Mouse (Mus musculus) CH12.LX (cell line): ENCODE measurements at regions not wholly inside any gene's neighbourhood (a gene's known extent, or its start where the extent isn't known, plus 50 kb on each side); places are given as distances from the start of the nearest gene placed in this dataset.

ENCODE experiments used
- DNase-seq: peaks from one replicate; pipeline ENCODE4 v3.0.0-alpha.2; 2013; ENCODE audit errors: extremely low read depth
- H3K27ac ChIP-seq: 2 replicates; pipeline ENCODE4 v1.5.1; 2012; ENCODE audit warnings: low read depth, mild to moderate bottlenecking, control low read depth, moderate library complexity; ENCODE audit not compliant: insufficient read depth
- H3K27me3 ChIP-seq: replicated peaks from 2 replicates; pipeline ENCODE3; 2012; ENCODE audit warnings: inconsistent platforms
- H3K36me3 ChIP-seq, 2 experiments: replicated peaks in 1 of 2; 2 replicates each; pipeline versions ENCODE3 to v1.6.1; 2012; ENCODE audit warnings: inconsistent platforms in 1 of 2, low read length in 1 of 2, mild to moderate bottlenecking in 1 of 2, mixed read lengths in 1 of 2, moderate library complexity in 1 of 2; ENCODE audit not compliant: control insufficient read depth in 1 of 2, insufficient read depth in 1 of 2
- H3K4me1 ChIP-seq, 2 experiments: 2 replicates each; pipeline ENCODE4 v1.6.1; 2012; ENCODE audit warnings: inconsistent platforms in 1 of 2, moderate library complexity in 1 of 2; ENCODE audit not compliant: insufficient read depth in 2 of 2, control insufficient read depth in 1 of 2
- H3K4me2 ChIP-seq: 2 replicates; pipeline ENCODE4 v1.6.1; 2012; ENCODE audit warnings: low read depth, mild to moderate bottlenecking, control low read depth; ENCODE audit not compliant: poor library complexity, insufficient read depth, severe bottlenecking
- H3K4me3 ChIP-seq, 3 experiments: fragments of 150-350 bp in 1 of 3; sonication (generic) in 1 of 3; replicated peaks in 1 of 3; 2 replicates each; pipeline versions ENCODE3 to v1.5.1; 2011 to 2012; ENCODE audit warnings: low read depth in 2 of 3, low read length in 2 of 3, mild to moderate bottlenecking in 2 of 3, moderate library complexity in 2 of 3, control low read depth in 1 of 3, improper control_type of control experiment in 1 of 3, inconsistent platforms in 1 of 3, mixed read lengths in 1 of 3; ENCODE audit not compliant: poor library complexity in 1 of 3
- H3K79me2 ChIP-seq: replicated peaks from 2 replicates; pipeline ENCODE4 v1.6.1; 2012; ENCODE audit warnings: mild to moderate bottlenecking, moderate library complexity; ENCODE audit not compliant: control insufficient read depth, poor library complexity, insufficient read depth, severe bottlenecking; ENCODE audit errors: extremely low read depth
- H3K9ac ChIP-seq: 2 replicates; pipeline ENCODE4 v1.6.1; 2012; ENCODE audit warnings: low read depth, mild to moderate bottlenecking, control low read depth, moderate library complexity; ENCODE audit not compliant: insufficient read depth
- H3K9me3 ChIP-seq: replicated peaks from 2 replicates; pipeline ENCODE3; 2012; ENCODE audit warnings: low read length, inconsistent platforms, mixed read lengths
- CHD1 ChIP-seq: IDR thresholded peaks from 2 replicates; pipeline ENCODE4 v1.6.1; 2012; ENCODE audit warnings: low read depth, low read length, improper control_type of control experiment, inconsistent platforms
- E2F4 ChIP-seq: IDR thresholded peaks from 2 replicates; pipeline ENCODE4 v1.6.1; 2011; ENCODE audit warnings: low read depth, low read length, improper control_type of control experiment; ENCODE audit not compliant: insufficient replicate concordance
- ELF1 ChIP-seq: IDR thresholded peaks from 2 replicates; pipeline ENCODE4 v1.6.1; 2014; ENCODE audit warnings: low read depth, mild to moderate bottlenecking, inconsistent platforms, low read length, improper control_type of control experiment
- EP300 ChIP-seq: IDR thresholded peaks from 2 replicates; pipeline ENCODE4 v1.6.1; 2011; ENCODE audit warnings: low read length, improper control_type of control experiment
- ETS1 ChIP-seq: conservative IDR thresholded peaks from 2 replicates; pipeline ENCODE4 v1.6.1; 2012; ENCODE audit warnings: low read depth, mild to moderate bottlenecking, inconsistent platforms, low read length, improper control_type of control experiment, moderate library complexity
- GABPA ChIP-seq: IDR thresholded peaks from 2 replicates; pipeline ENCODE4 v1.6.1; 2012; ENCODE audit warnings: low read depth, low read length, improper control_type of control experiment, inconsistent platforms; ENCODE audit not compliant: insufficient replicate concordance
- HCFC1 ChIP-seq: IDR thresholded peaks from 2 replicates; pipeline ENCODE4 v1.6.1; 2012; ENCODE audit warnings: low read depth, mild to moderate bottlenecking, inconsistent platforms, low read length, improper control_type of control experiment
- JUND ChIP-seq: conservative IDR thresholded peaks from 2 replicates; pipeline ENCODE4 v1.6.1; 2011; ENCODE audit warnings: low read depth, low read length, improper control_type of control experiment
- MAFK ChIP-seq: IDR thresholded peaks from 2 replicates; pipeline ENCODE4 v1.6.1; 2011; ENCODE audit warnings: low read length, improper control_type of control experiment; ENCODE audit not compliant: insufficient replicate concordance
- MAX ChIP-seq: IDR thresholded peaks from 2 replicates; pipeline ENCODE4 v1.6.1; 2011; ENCODE audit warnings: low read length, improper control_type of control experiment
- MAZ ChIP-seq: IDR thresholded peaks from 2 replicates; pipeline ENCODE4 v1.6.1; 2012; ENCODE audit warnings: low read depth, mild to moderate bottlenecking, inconsistent platforms, low read length, improper control_type of control experiment, moderate library complexity
- MEF2A ChIP-seq: IDR thresholded peaks from 2 replicates; pipeline ENCODE4 v1.6.1; 2014; ENCODE audit warnings: low read depth, mild to moderate bottlenecking, inconsistent platforms, low read length, improper control_type of control experiment, borderline replicate concordance
- MXI1 ChIP-seq: IDR thresholded peaks from 2 replicates; pipeline ENCODE4 v1.6.1; 2011; ENCODE audit warnings: mild to moderate bottlenecking, low read depth, low read length, improper control_type of control experiment
- MYC ChIP-seq: IDR thresholded peaks from 2 replicates; pipeline ENCODE4 v1.6.1; 2011; ENCODE audit warnings: low read depth, mild to moderate bottlenecking, improper control_type of control experiment, low read length
- NELFE ChIP-seq: IDR thresholded peaks from 2 replicates; pipeline ENCODE4 v1.6.1; 2011; ENCODE audit warnings: low read depth, low read length, improper control_type of control experiment
- NRF1 ChIP-seq: IDR thresholded peaks from 2 replicates; pipeline ENCODE4 v1.6.1; 2014; ENCODE audit warnings: low read depth, mild to moderate bottlenecking, inconsistent platforms, low read length, improper control_type of control experiment, moderate library complexity
- PAX5 ChIP-seq: IDR thresholded peaks from 2 replicates; pipeline ENCODE4 v1.6.1; 2012; ENCODE audit warnings: low read length, inconsistent platforms, mixed read lengths
- POLR2A ChIP-seq: IDR thresholded peaks from 2 replicates; pipeline ENCODE4 v1.6.1; 2011; ENCODE audit warnings: low read depth, mild to moderate bottlenecking, improper control_type of control experiment, low read length
- RCOR1 ChIP-seq: conservative IDR thresholded peaks from 2 replicates; pipeline ENCODE4 v1.6.1; 2012; ENCODE audit warnings: low read depth, mild to moderate bottlenecking, inconsistent platforms, low read length, improper control_type of control experiment
- SIN3A ChIP-seq: IDR thresholded peaks from 2 replicates; pipeline ENCODE4 v1.6.1; 2012; ENCODE audit warnings: low read length, improper control_type of control experiment, inconsistent platforms
- SMC3 ChIP-seq: IDR thresholded peaks from 2 replicates; pipeline ENCODE4 v1.6.1; 2011; ENCODE audit warnings: low read depth, low read length, improper control_type of control experiment
- USF1 ChIP-seq: IDR thresholded peaks from 2 replicates; pipeline ENCODE4 v1.6.1; 2014; ENCODE audit warnings: low read depth, mild to moderate bottlenecking, inconsistent platforms, low read length, improper control_type of control experiment
- USF2 ChIP-seq: conservative IDR thresholded peaks from 2 replicates; pipeline ENCODE4 v1.6.1; 2011; ENCODE audit warnings: low read depth, low read length, improper control_type of control experiment
- dilution Hi-C: fragments of 300-500 bp; cut with MboI; formaldehyde crosslinking; loops from 2 replicates; pipeline ENCODE4 v1.14.3; 2020; ENCODE audit warnings: low sequenced_read_pairs; ENCODE audit not compliant: extremely low pct_unique_long_range_greater_than_20kb, extremely low pct_ligation_motif_present
- in situ Hi-C: fragments of 300-500 bp; cut with MboI; formaldehyde crosslinking; loops from 3 replicates; pipeline ENCODE4 v1.14.3; 2019; ENCODE audit warnings: low sequenced_read_pairs, low pct_ligation_motif_present, low pct_unique_long_range_greater_than_20kb, mixed read lengths

DNA sequence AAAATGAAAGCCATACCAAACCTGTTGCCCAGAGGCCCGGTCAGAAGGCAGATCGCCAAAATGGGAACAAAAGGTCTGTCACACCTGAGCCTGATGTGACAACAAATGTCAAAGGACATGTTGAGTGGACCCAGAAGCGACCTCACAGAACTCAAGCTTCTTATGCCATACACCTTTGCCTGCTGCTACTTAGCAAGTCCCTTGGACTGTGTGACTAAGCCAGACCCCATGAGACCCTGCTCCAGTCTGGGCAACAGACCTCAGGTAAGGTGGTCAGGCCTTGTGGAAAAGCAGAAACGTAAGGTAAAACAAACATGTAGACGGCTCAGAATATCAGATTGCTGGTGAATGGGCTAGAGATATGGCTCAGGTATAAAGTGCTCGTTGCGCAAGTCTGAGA lies 71.8 kb downstream of the Inhbb start:
- no peaks in the 10 kb centered on the region for H3K36me3 ChIP-seq
- dilution Hi-C loops (no loop called here), in situ Hi-C loops (no loop called here)
- H3K9ac ChIP-seq: no peak overlapping the region
- no peaks in the 10 kb centered on the region for H3K4me1 ChIP-seq
- no peaks in the 10 kb centered on the region for H3K27me3 ChIP-seq
- H3K79me2 ChIP-seq: no peaks in the 10 kb centered on the region
- TF ChIP-seq CHD1 (no peak), ELF1 (no peak), PAX5 (no peak), MAX (no peak), GABPA (no peak), ETS1 (no peak), MYC (no peak), HCFC1 (no peak), NELFE (no peak), USF2 (no peak), SMC3 (no peak), SIN3A (no peak)
- no peak for DNase-seq
- no peak overlapping the region for H3K4me2 ChIP-seq
- H3K9me3 ChIP-seq: peaks cover 83% of the 10 kb centered on the region
- no peak overlapping the region for H3K4me3 ChIP-seq
- H3K27ac ChIP-seq: no peak overlapping the region

DNA sequence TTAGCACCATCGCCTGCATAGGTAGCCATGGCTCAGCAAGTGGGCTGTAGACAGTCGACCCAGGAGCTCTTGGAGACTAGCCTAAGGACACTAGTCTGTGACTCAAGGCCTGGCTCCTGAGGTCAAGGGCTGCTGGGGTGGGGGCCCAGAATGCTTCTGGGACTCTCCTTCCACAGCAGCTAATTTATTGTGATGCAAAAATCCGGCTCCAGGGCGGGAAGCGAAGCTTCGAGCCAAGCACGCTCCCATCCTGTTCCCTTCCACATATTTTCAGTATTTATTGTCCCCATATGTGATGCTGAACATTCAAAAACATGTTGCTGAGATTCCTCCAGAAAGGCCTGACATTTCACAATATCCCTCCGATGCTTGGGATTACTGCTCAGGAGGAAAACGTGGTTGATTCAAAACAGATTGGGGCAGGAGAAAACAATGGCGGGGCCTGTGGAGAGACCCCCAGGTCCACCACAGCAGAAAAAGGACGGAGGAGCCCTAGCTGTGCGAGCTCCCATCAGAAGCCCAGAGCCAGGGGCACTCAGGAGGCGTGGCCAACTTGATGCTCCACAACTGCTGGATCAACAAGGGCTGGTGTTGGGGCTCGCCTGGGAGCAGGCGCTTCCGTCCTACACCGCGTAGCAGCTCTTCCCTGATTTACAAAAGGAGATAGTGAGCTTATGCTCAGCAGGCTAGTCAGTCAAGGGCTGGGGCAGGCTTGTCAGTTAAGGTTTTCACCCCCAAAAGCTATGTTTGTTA lies 73.4 kb downstream of the Inhbb start:
- no peak overlapping the region for H3K4me2 ChIP-seq
- TF ChIP-seq E2F4 (no peak), MAZ (no peak), USF1 (no peak), EP300 (no peak), MXI1 (no peak), ELF1 (no peak), MAX (no peak), MAFK (no peak), GABPA (no peak), JUND (no peak), MEF2A (no peak), NRF1 (no peak), RCOR1 (no peak), POLR2A (no peak)
- TF ChIP-seq, all 38 proteins: peak for 0
- H3K9me3 ChIP-seq: peaks cover 79% of the 10 kb centered on the region
- no peak overlapping the region for H3K4me3 ChIP-seq
- H3K9ac ChIP-seq: no peak overlapping the region
- H3K36me3 ChIP-seq: no peaks in the 10 kb centered on the region
- dilution Hi-C loops (no loop called here), in situ Hi-C loops (no loop called here)
- no peaks in the 10 kb centered on the region for H3K27me3 ChIP-seq
- no peak for DNase-seq
- no peaks in the 10 kb centered on the region for H3K4me1 ChIP-seq
- no peak overlapping the region for H3K27ac ChIP-seq
- H3K79me2 ChIP-seq: no peaks in the 10 kb centered on the region
